ENCODE assay signal across 8 mouse cellular contexts in the genomic region with DNA sequence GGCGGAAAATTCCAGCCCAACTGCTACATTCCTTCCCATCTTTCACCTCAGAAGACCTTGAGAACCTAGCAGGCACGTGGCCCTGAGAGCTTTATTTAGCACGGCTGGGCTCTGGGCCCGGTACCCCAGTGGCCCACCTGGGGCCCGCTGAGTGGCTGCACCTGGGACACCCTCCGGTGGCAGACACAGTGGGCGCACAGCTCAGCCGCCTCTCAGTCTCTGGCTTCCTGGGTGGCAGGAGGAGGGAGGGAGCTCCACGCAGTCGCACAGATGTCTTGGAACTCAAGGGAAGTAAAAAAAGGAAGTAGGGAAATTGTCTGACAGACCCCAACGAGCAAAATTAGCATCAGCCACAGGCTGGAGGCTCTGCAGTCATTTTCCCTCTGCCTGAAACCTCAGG.
DNase-seq lines count a peak whose midpoint lies in the region; ATAC-seq lines count a peak whose summit lies in the region.

No protein-coding gene starts in this region.

- peak; percentile 37 for DNase-seq in forebrain, embryonic 14.5 days (ENCODE audit: low spot score)
- no peak for DNase-seq in forebrain, embryonic 10.5 days (ENCODE audit: extremely low spot score, low spot score)
- DNase-seq in cerebellum, adult 18-20 months, result peak; percentile 22 to 38
- peak; percentile 54 to 70 for DNase-seq in layer of hippocampus, adult 18-20 months (ENCODE audit: low spot score in 2 of 2)
- no peak for DNase-seq in ovary, postnatal 14 days (ENCODE audit: low spot score)
- DNase-seq in urinary bladder, postnatal 36 days (ENCODE audit: low spot score in 2 of 2), result no peak

- H3K9me3 ChIP-seq in forebrain, embryonic 14.5 days (replicated peaks; ENCODE audit: control insufficient read depth, low read length), result no peaks in the 10 kb centered on the region
- H3K9me3 ChIP-seq in forebrain, embryonic 10.5 days, result no peaks in the 10 kb centered on the region
- no peaks in the 10 kb centered on the region; the same call in 1 of the 2 replicates for H3K9me3 ChIP-seq in heart, embryonic 13.5 days

- H3K9ac ChIP-seq in forebrain, embryonic 14.5 days (ENCODE audit: low read length), result no peak overlapping the region
- peak overlapping the region; percentile 64 for H3K9ac ChIP-seq in heart, embryonic 13.5 days

- H3K4me2 ChIP-seq in forebrain, embryonic 14.5 days (ENCODE audit: low read length), result no peak overlapping the region
- H3K4me2 ChIP-seq in heart, embryonic 13.5 days, result peak overlapping the region; percentile 58

- H3K27ac ChIP-seq in forebrain, embryonic 14.5 days (ENCODE audit: low read depth, low read length), result no peak overlapping the region
- H3K27ac ChIP-seq in forebrain, embryonic 10.5 days, result no peak overlapping the region
- H3K27ac ChIP-seq in heart, embryonic 13.5 days (replicated peaks), result peak overlapping the region; percentile 32
- peak overlapping the region; percentile 68 for H3K27ac ChIP-seq in macrophage

- WGBS in forebrain, embryonic 14.5 days, result 22% methylated on average over 11 of the region's 11 CpGs
- WGBS in forebrain, embryonic 10.5 days, result 27% methylated on average over 11 of the region's 11 CpGs
- WGBS in heart, embryonic 13.5 days, result 13% methylated on average over 11 of the region's 11 CpGs
- 6% methylated on average over 11 of the region's 11 CpGs for WGBS in macrophage (ENCODE audit: missing documents)

- ATAC-seq in forebrain, embryonic 14.5 days, result no peak
- no peak for ATAC-seq in heart, embryonic 13.5 days (ENCODE audit: extremely low read depth, insufficient number of reproducible peaks, low FRiP score, low TSS enrichment)

- H3K36me3 ChIP-seq in forebrain, embryonic 14.5 days (ENCODE audit: control insufficient read depth, insufficient read depth, low read length), result no peaks in the 10 kb centered on the region
- H3K36me3 ChIP-seq in forebrain, embryonic 10.5 days (replicated peaks), result no peaks in the 10 kb centered on the region
- H3K36me3 ChIP-seq in heart, embryonic 13.5 days, result no peaks in the 10 kb centered on the region
- no peaks in the 10 kb centered on the region for H3K36me3 ChIP-seq in macrophage (ENCODE audit: inconsistent target)

- no peaks in the 10 kb centered on the region for H3K79me2 ChIP-seq in macrophage (ENCODE audit: inconsistent target)

- H3K27me3 ChIP-seq in forebrain, embryonic 14.5 days (replicated peaks; ENCODE audit: control insufficient read depth, insufficient read depth, low read length), result no peaks in the 10 kb centered on the region
- no peaks in the 10 kb centered on the region for H3K27me3 ChIP-seq in forebrain, embryonic 10.5 days (ENCODE audit: poor library complexity, severe bottlenecking)
- H3K27me3 ChIP-seq in heart, embryonic 13.5 days (replicated peaks), result no peaks in the 10 kb centered on the region; the same call in 1 of the 2 replicates

- no peaks in the 10 kb centered on the region for H3K4me1 ChIP-seq in forebrain, embryonic 14.5 days (ENCODE audit: control insufficient read depth, insufficient read depth, low read length)
- H3K4me1 ChIP-seq in forebrain, embryonic 10.5 days, result peaks cover 8% of the 10 kb centered on the region
- peaks cover 15% of the 10 kb centered on the region for H3K4me1 ChIP-seq in heart, embryonic 13.5 days

- no peak overlapping the region for H3K4me3 ChIP-seq in forebrain, embryonic 14.5 days (ENCODE audit: low read depth, low read length)
- H3K4me3 ChIP-seq in forebrain, embryonic 10.5 days, result no peak overlapping the region
- H3K4me3 ChIP-seq in heart, embryonic 13.5 days, result peak overlapping the region; percentile 25
- peak overlapping the region; percentile 22 for H3K4me3 ChIP-seq in macrophage (ENCODE audit: inconsistent target)

Comparison
In these comparisons a context has a peak if more than half of its experiments do, and no peak if none do; other contexts are left out.
1. DNase-seq: peak in forebrain, embryonic 14.5 days (single experiment), cerebellum, adult 18-20 months (2 of 2) and layer of hippocampus, adult 18-20 months (2 of 2); none in forebrain, embryonic 10.5 days (single experiment), ovary, postnatal 14 days (single experiment) and urinary bladder, postnatal 36 days (0 of 2).
2. H3K27ac ChIP-seq: peak in heart, embryonic 13.5 days (single experiment) and macrophage (single experiment); none in forebrain, embryonic 14.5 days (single experiment) and forebrain, embryonic 10.5 days (single experiment).
3. H3K4me3 ChIP-seq: peak in heart, embryonic 13.5 days (single experiment) and macrophage (single experiment); none in forebrain, embryonic 14.5 days (single experiment) and forebrain, embryonic 10.5 days (single experiment).